Mouse (Mus musculus) hindbrain, embryonic 13.5 days (tissue): Measurements from ENCODE around the gene Gm11634. TPM values are rescaled to one million over a fixed set of nuclear protein-coding genes. Genes with fewer than 3 reads are reported as not detected.
A peak's percentile ranks its signal among the peaks of the same experiment; 100 is the strongest.
"Not testable (repeated sequence)": the region's sequence is repeated elsewhere in the genome, so short reads cannot be mapped to it uniquely, and the experiment has no call there.

Source experiments
- ATAC-seq: fragments of 200-750 bp; cut with Nextera tagmentation; 2 replicates; pipeline ENCODE4 v1.8.0; 2017; ENCODE audit warnings: moderate TSS enrichment; ENCODE audit not compliant: low FRiP score
- H3K27ac ChIP-seq: fragments of 300-500 bp; sonication (generic); 2 replicates; pipeline ENCODE4 v1.5.1; 2015; ENCODE audit warnings: inconsistent platforms, mild to moderate bottlenecking, moderate library complexity
- H3K27me3 ChIP-seq: fragments of 300-500 bp; sonication (generic); 2 replicates; pipeline ENCODE4 v1.6.1; 2015; ENCODE audit warnings: mild to moderate bottlenecking, inconsistent platforms
- H3K36me3 ChIP-seq: fragments of 300-500 bp; sonication (generic); 2 replicates; pipeline ENCODE4 v1.6.1; 2015; ENCODE audit warnings: mild to moderate bottlenecking, inconsistent platforms
- H3K4me1 ChIP-seq: fragments of 300-500 bp; sonication (generic); replicated peaks from 2 replicates; pipeline ENCODE4 v1.6.1; 2015; ENCODE audit warnings: inconsistent platforms
- H3K4me2 ChIP-seq: fragments of 300-500 bp; sonication (generic); 2 replicates; pipeline ENCODE4 v1.6.1; 2015; ENCODE audit warnings: inconsistent platforms, mild to moderate bottlenecking, moderate library complexity
- H3K4me3 ChIP-seq: fragments of 300-500 bp; sonication (generic); 2 replicates; pipeline ENCODE4 v1.5.1; 2015; ENCODE audit warnings: mild to moderate bottlenecking, inconsistent platforms
- H3K9ac ChIP-seq: fragments of 300-500 bp; sonication (generic); 2 replicates; pipeline ENCODE4 v1.6.1; 2015; ENCODE audit warnings: mild to moderate bottlenecking, inconsistent platforms
- H3K9me3 ChIP-seq: fragments of 300-500 bp; sonication (generic); 2 replicates; pipeline ENCODE4 v1.6.1; 2016; ENCODE audit warnings: inconsistent platforms
- WGBS: fragments of 180-500 bp; shearing (Covaris S2); methylation state at CpG from one replicate; pipeline ENCODE4 v1.1.7; 2015; 5-methylcytosine and 5-hydroxymethylcytosine counted together
- polyA plus RNA-seq: library from polyadenylated mRNA; unstranded; fragments of >200 nt; fragmentation: Nextera tagmentation; extraction: Ambion mirVana; gene quantifications from 2 replicates; pipeline ENCODE4 v1.2.1, GENCODE M21; 2015

Gene Gm11634
- not detected in 2 replicates for polyA plus RNA-seq

- no peak within 1 kb of the TSS for H3K9ac ChIP-seq
- H3K27me3 ChIP-seq, result 0 out of 2 replicates have a peak, but pooled peaks cover 11% of the 10 kb centered on the region
- no peak for ATAC-seq
- no peak within 1 kb of the TSS for H3K4me2 ChIP-seq
- H3K4me3 ChIP-seq, result no peak within 1 kb of the TSS
- no peaks in the 10 kb centered on the region for H3K9me3 ChIP-seq
- no peak within 1 kb of the TSS for H3K27ac ChIP-seq
- 0 out of 2 replicates have a peak, but pooled peaks cover under 1% of the 10 kb centered on the region for H3K4me1 ChIP-seq
- H3K36me3 ChIP-seq, result no peaks in the 10 kb centered on the region
- WGBS, result 82% methylated on average over 6 of the region's 6 CpGs
Observed at GRCm38 (mm10) chr11:101599156-101599555, at the start of gene Gm11634. TSS of gene Gm11634 (minus strand) at chr11:101599256.

GRCm38 (mm10) chr11:101647093-101647492, 48.0 kb upstream of the Gm11634 start:
- not testable (repeated sequence) for H3K9ac ChIP-seq, H3K36me3 ChIP-seq, ATAC-seq, H3K4me2 ChIP-seq, H3K27me3 ChIP-seq, H3K4me1 ChIP-seq, H3K9me3 ChIP-seq, H3K4me3 ChIP-seq
- 95% methylated on average over 10 of the region's 10 CpGs for WGBS
- H3K27ac ChIP-seq, result peak overlapping the region; percentile 95; the same call in 1 of the 2 replicates

- 16% methylated on average over 16 of the region's 16 CpGs for WGBS
- H3K9ac ChIP-seq, result peak overlapping the region; percentile 66
- H3K4me1 ChIP-seq, ATAC-seq, H3K27me3 ChIP-seq, H3K9me3 ChIP-seq, H3K36me3 ChIP-seq: not testable (repeated sequence)
- H3K4me3 ChIP-seq, result peak overlapping the region; percentile 28
- H3K4me2 ChIP-seq, result peak overlapping the region; percentile 44
- H3K27ac ChIP-seq, result peak overlapping the region; percentile 95
Observed at GRCm38 (mm10) chr11:101646283-101646794, 47.3 kb upstream of the Gm11634 start.

GRCm38 (mm10) chr11:101645411-101646282, 46.6 kb upstream of the Gm11634 start:
- under 1% methylated on average over 44 of the region's 56 CpGs for WGBS
- not testable (repeated sequence) for H3K36me3 ChIP-seq

GRCm38 (mm10) chr11:101645043-101645410, 46.0 kb upstream of the Gm11634 start:
- H3K27ac ChIP-seq, result peak overlapping the region; percentile 79
- not testable (repeated sequence) for H3K4me3 ChIP-seq, ATAC-seq, H3K27me3 ChIP-seq, H3K4me2 ChIP-seq, H3K36me3 ChIP-seq, H3K9me3 ChIP-seq, H3K9ac ChIP-seq
- WGBS, result 7% methylated on average over 4 of the region's 4 CpGs
- H3K4me1 ChIP-seq, result peaks cover 12% of the 10 kb centered on the region; the same call in 1 of the 2 replicates

More at GRCm38 (mm10) chr11:101645411-101646282, 46.6 kb upstream of the Gm11634 start:
- H3K4me2 ChIP-seq, result peak overlapping the region; percentile 44
- H3K4me1 ChIP-seq, result peaks cover 12% of the 10 kb centered on the region; the same call in 1 of the 2 replicates
- peak overlapping the region; percentile 66 for H3K9ac ChIP-seq
- peak overlapping the region; percentile 28 for H3K4me3 ChIP-seq
- not testable (repeated sequence) for H3K27me3 ChIP-seq, H3K9me3 ChIP-seq
- ATAC-seq, result peak; percentile 84
- H3K27ac ChIP-seq, result peak overlapping the region; percentile 95

GRCm38 (mm10) chr11:101644591-101644990, 45.5 kb upstream of the Gm11634 start:
- no peak for ATAC-seq
- WGBS, result 58% methylated on average over 3 of the region's 3 CpGs
- no peaks in the 10 kb centered on the region for H3K36me3 ChIP-seq
- no peak overlapping the region for H3K9ac ChIP-seq
- no peaks in the 10 kb centered on the region for H3K27me3 ChIP-seq
- H3K4me2 ChIP-seq, result no peak overlapping the region
- peak overlapping the region; percentile 79; the same call in 1 of the 2 replicates for H3K27ac ChIP-seq
- no peak overlapping the region for H3K4me3 ChIP-seq
- H3K9me3 ChIP-seq, result no peaks in the 10 kb centered on the region
- H3K4me1 ChIP-seq, result peaks cover 12% of the 10 kb centered on the region; the same call in 1 of the 2 replicates

DNA sequence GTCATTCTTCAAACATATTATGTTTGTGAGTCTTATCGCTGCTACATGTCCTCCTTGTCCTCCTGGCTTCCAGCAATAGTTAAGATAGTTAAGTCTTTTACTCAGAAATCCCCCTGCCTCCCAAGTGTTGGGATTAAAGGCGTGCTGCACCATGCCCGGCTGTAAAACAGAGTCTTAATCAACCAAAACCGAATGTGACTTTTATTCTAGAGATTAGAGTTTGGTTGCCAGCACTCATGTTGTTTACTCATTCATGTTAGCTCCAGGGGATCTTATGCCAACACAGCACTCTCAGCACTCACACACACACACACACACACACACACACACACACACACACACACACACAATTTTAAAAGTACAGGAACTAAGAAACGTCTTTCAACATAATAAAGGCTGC, 43.9 kb upstream of the Gm11634 start:
- no peak for ATAC-seq

GRCm38 (mm10) chr11:101641710-101642642, 42.9 kb upstream of the Gm11634 start:
- Histone ChIP-seq H3K4me2 (peak overlapping the region; percentile 49), H3K9ac (peak overlapping the region; percentile 68; the same call in 1 of the 2 replicates), H3K4me1 (peaks cover 12% of the 10 kb centered on the region; the same call in 1 of the 2 replicates), H3K27ac (peak overlapping the region; percentile 86)
- not testable (repeated sequence) for H3K4me3 ChIP-seq, H3K27me3 ChIP-seq, H3K9me3 ChIP-seq, H3K36me3 ChIP-seq
- WGBS, result 7% methylated on average over 14 of the region's 26 CpGs
- ATAC-seq, result peak; percentile 81

More for the DNA sequence above, 43.9 kb upstream of the Gm11634 start:
- Histone ChIP-seq H3K9ac (no peak overlapping the region), H3K36me3 (no peaks in the 10 kb centered on the region), H3K4me3 (no peak overlapping the region), H3K27ac (no peak overlapping the region), H3K27me3 (no peaks in the 10 kb centered on the region), H3K9me3 (no peaks in the 10 kb centered on the region), H3K4me2 (no peak overlapping the region), H3K4me1 (peaks cover 12% of the 10 kb centered on the region; the same call in 1 of the 2 replicates)
- 54% methylated on average over 5 of the region's 5 CpGs for WGBS

DNA sequence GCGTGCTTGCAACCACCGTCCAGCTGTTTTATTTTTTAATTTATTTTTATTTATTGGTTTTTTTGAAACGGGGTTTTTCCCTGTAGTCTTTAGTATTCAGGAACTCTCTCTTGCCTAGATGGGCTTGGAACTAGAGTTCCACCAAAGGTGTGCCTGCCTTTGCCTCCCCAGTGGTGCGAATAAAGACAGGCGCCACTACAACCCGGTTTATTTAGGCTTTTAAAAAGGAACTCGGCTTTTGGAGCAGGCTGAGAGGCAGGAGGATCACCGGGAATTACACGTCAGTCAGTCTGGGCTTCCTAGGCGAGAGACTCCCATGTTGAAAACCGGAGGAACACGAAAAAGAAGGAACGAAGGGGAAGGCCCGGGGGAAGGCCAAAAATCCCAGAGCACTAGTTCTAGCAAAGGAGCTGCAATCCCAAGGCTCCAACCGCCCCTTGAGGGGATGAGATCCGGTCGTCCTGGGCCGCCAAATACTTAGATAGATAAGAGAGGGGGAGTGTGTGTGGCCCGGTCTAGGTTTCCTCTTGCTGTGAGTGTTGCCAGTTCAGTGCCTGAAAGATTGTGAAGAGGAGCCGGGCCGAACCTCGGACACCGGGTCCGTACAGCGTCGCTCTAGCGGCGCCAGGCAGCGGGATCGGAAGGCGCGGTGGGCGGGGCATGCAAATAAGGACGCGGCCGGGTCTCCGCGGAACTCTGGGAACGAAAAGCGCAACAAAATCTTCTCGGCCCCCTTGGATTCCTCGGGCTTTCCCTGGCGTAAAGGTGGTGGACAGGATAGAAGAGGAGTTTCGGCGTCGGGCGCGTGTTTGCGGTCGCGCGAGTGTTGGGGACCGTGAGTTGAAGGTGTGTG, 42.0 kb upstream of the Gm11634 start:
- H3K27me3 ChIP-seq, H3K36me3 ChIP-seq, H3K9me3 ChIP-seq, H3K4me1 ChIP-seq: not testable (repeated sequence)
- Histone ChIP-seq H3K4me3 (peak overlapping the region; percentile 34), H3K27ac (peak overlapping the region; percentile 86), H3K4me2 (peak overlapping the region; percentile 49), H3K9ac (peak overlapping the region; percentile 68)
- WGBS, result 5% methylated on average over 53 of the region's 53 CpGs
- ATAC-seq, result peak; percentile 82

DNA sequence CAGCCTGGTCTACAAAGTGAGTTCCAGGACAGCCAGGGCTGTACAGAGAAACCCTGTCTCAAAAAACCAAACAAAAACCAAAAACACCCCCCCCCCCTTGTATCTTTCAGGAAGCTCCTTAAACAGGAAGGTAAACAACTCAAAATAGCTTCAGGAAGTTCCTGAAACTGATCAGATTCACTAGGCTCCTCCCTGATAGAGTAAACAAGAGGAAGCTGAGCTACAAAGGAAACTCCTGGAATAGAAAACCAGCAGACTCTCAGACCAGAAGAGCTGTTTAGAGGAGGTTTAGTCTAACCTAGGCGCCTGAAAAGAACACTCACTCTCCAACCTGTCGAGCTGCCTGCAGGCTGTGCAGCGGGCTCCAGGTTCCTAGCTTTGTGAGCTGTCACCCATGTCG, 40.7 kb upstream of the Gm11634 start:
- Histone ChIP-seq H3K36me3 (no peaks in the 10 kb centered on the region; the same call in 1 of the 2 replicates), H3K9me3 (no peaks in the 10 kb centered on the region), H3K4me1 (peaks cover 10% of the 10 kb centered on the region; the same call in 1 of the 2 replicates), H3K9ac (no peak overlapping the region), H3K27ac (no peak overlapping the region), H3K4me3 (no peak overlapping the region), H3K27me3 (no peaks in the 10 kb centered on the region), H3K4me2 (no peak overlapping the region)
- WGBS, result 94% methylated on average over 4 of the region's 4 CpGs
- no peak for ATAC-seq

DNA sequence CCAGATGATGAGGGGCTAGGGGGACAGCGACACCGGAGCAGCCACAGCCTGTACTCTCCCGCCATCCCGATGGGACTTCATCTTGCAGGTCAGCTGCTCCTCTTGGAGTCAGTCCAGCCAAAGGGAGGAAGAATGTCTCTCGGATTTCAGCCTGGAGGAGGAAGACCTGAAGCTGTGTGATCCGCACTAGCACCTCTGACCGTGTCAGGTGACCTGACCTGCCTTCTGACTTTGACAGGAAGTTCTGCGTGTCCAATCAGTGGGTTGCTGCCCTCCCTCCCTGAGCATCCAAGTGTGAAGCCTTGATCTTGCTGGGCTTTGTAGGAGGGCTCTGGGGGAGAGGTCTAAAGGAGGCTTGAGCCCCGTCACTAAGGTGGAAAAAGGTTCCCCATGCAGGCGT, 36.6 kb upstream of the Gm11634 start:
- no peak overlapping the region for H3K27ac ChIP-seq
- H3K27me3 ChIP-seq, result no peaks in the 10 kb centered on the region
- no peaks in the 10 kb centered on the region for H3K9me3 ChIP-seq
- ATAC-seq, result no peak
- H3K36me3 ChIP-seq, result no peaks in the 10 kb centered on the region; the same call in 1 of the 2 replicates
- WGBS, result 82% methylated on average over 10 of the region's 10 CpGs
- no peak overlapping the region for H3K4me3 ChIP-seq
- H3K9ac ChIP-seq, result no peak overlapping the region
- H3K4me2 ChIP-seq, result no peak overlapping the region
- 0 out of 2 replicates have a peak, but pooled peaks cover under 1% of the 10 kb centered on the region for H3K4me1 ChIP-seq
